Mouse (Mus musculus) neural tube, postnatal 0 days (tissue): Measurements from ENCODE around the gene Phtf2. TPM values are rescaled to one million over a fixed set of nuclear protein-coding genes. Genes with fewer than 3 reads are reported as not detected.

Source experiments
- polyA plus RNA-seq: library from polyadenylated mRNA; unstranded; fragments of >200 nt; fragmentation: Nextera tagmentation; extraction: Ambion mirVana; gene quantifications from 2 replicates; pipeline ENCODE4 v1.2.1, GENCODE M21; 2015

The Phtf2 gene
- polyA plus RNA-seq: 18.2 and 22.7 TPM in 2 replicates

GRCm38 (mm10) chr5:20881915-20882800 lies at the start of gene Phtf2, which contains the start of gene Tmem60:
TSS of gene Phtf2 (minus strand) at chr5:20882124.
TSS of gene Tmem60 (plus strand) at chr5:20882191.

Other genes with a start within 250 kb of the Phtf2 start
- 74.4 and 77.7 TPM in 2 replicates for gene Tmem60, start 67 bp upstream of the Phtf2 start, polyA plus RNA-seq
- gene Rsbn1l, start 74.3 kb upstream of the Phtf2 start, polyA plus RNA-seq: 4.0 and 4.4 TPM in 2 replicates
- 15.3 and 17.6 TPM in 2 replicates for gene Ptpn12, start 173.8 kb upstream of the Phtf2 start, polyA plus RNA-seq